Comparison of ENCODE assay signal across 10 mouse cellular contexts in genomic region chr9:123258796-123259195, GRCm38 (mm10). TPM values are rescaled to one million over a fixed set of nuclear protein-coding genes. Genes with fewer than 3 reads are reported as not detected.
A peak's percentile ranks its signal among the peaks of the same experiment; 100 is the strongest.
DNase-seq lines count a peak whose midpoint lies in the region; ATAC-seq and TF ChIP-seq lines count a peak whose summit lies in the region.
"Had no signal": no experiment of that assay in that cellular context is flagged by ENCODE, and none has a peak within 500 bp of the region (broad histone marks: within the 10 kb centered on the region; RNA-seq: fewer than 3 reads in every experiment).

No protein-coding gene starts in this region.

- no peaks in the 10 kb centered on the region for H3K9me3 ChIP-seq in lung, postnatal 0 days (ENCODE audit: low read length)
- H3K9me3 ChIP-seq in limb, embryonic 14.5 days (ENCODE audit: control insufficient read depth, low read length), result no peaks in the 10 kb centered on the region
- H3K9me3 ChIP-seq in stomach, embryonic 16.5 days (replicated peaks; ENCODE audit: control insufficient read depth, low read length), result no peaks in the 10 kb centered on the region
- H3K9me3 ChIP-seq: liver, embryonic 15.5 days had no signal

- no peak for TF ChIP-seq EP300 in lung, postnatal 0 days (IDR thresholded peaks at IDR 0.05)

- no peaks in the 10 kb centered on the region for H3K27me3 ChIP-seq in cerebellum, adult 2 months (ENCODE audit: control insufficient read depth, insufficient read depth, low read length)
- no peaks in the 10 kb centered on the region for H3K27me3 ChIP-seq in lung, postnatal 0 days (replicated peaks; ENCODE audit: insufficient read depth, low read length)
- peaks cover 19% of the 10 kb centered on the region for H3K27me3 ChIP-seq in limb, embryonic 14.5 days (ENCODE audit: control insufficient read depth, insufficient read depth, low read length)
- H3K27me3 ChIP-seq in stomach, embryonic 16.5 days (ENCODE audit: control insufficient read depth, insufficient read depth, low read length), result no peaks in the 10 kb centered on the region; the same call in 1 of the 2 replicates

- 19% methylated on average over 10 of the region's 10 CpGs for WGBS in cerebellum, adult 2 months
- WGBS in lung, postnatal 0 days, result 37% methylated on average over 10 of the region's 10 CpGs
- WGBS in limb, embryonic 14.5 days, result 30% methylated on average over 10 of the region's 10 CpGs
- 17% methylated on average over 10 of the region's 10 CpGs for WGBS in stomach, embryonic 16.5 days

- H3K36me3 ChIP-seq in lung, postnatal 0 days (ENCODE audit: insufficient read depth, low read length), result no peaks in the 10 kb centered on the region
- no peaks in the 10 kb centered on the region for H3K36me3 ChIP-seq in limb, embryonic 14.5 days (ENCODE audit: control insufficient read depth, insufficient read depth, low read length)
- no peaks in the 10 kb centered on the region for H3K36me3 ChIP-seq in stomach, embryonic 16.5 days (ENCODE audit: control insufficient read depth, insufficient read depth, low read length)
- H3K36me3 ChIP-seq: liver, embryonic 15.5 days had no signal

- no peak for TF ChIP-seq POLR2A in cerebellum, adult 2 months (IDR thresholded peaks at IDR 0.05; ENCODE audit: borderline replicate concordance, insufficient read depth, low read length)
- no peak for TF ChIP-seq POLR2A in limb, embryonic 14.5 days (IDR thresholded peaks at IDR 0.05; ENCODE audit: borderline replicate concordance, extremely low read depth, insufficient read depth, insufficient read length)

- no peak overlapping the region for H3K27ac ChIP-seq in cerebellum, adult 2 months (ENCODE audit: insufficient read depth, low read length)
- H3K27ac ChIP-seq in lung, postnatal 0 days (ENCODE audit: low read length), result no peak overlapping the region
- no peak overlapping the region for H3K27ac ChIP-seq in limb, embryonic 14.5 days (replicated peaks; ENCODE audit: low read depth, low read length)
- H3K27ac ChIP-seq in stomach, embryonic 16.5 days (ENCODE audit: low read length), result no peak overlapping the region
- H3K27ac ChIP-seq: liver, embryonic 15.5 days had no signal

- no peak overlapping the region for H3K4me3 ChIP-seq in cerebellum, adult 2 months (replicated peaks; ENCODE audit: insufficient read depth, low read depth, low read length)
- H3K4me3 ChIP-seq in lung, postnatal 0 days (ENCODE audit: low read depth, low read length), result no peak overlapping the region
- peak overlapping the region; percentile 74 for H3K4me3 ChIP-seq in limb, embryonic 14.5 days (replicated peaks; ENCODE audit: low read length)
- H3K4me3 ChIP-seq in stomach, embryonic 16.5 days (replicated peaks; ENCODE audit: low read length), result peak overlapping the region; percentile 83

- no peak for TF ChIP-seq CTCF in cerebellum, adult 2 months (IDR thresholded peaks at IDR 0.05; ENCODE audit: borderline replicate concordance, insufficient read depth, low read depth, low read length)
- TF ChIP-seq CTCF in lung, postnatal 0 days (IDR thresholded peaks at IDR 0.05), result no peak

- DNase-seq in cerebellum, adult 2 months, result peak; percentile 11 to 27
- no peak for DNase-seq in cerebellum, adult 11-12 months
- DNase-seq in lung, postnatal 0 days (ENCODE audit: low spot score), result no peak
- DNase-seq in lung, postnatal 4 days, result no peak
- no peak for DNase-seq in limb, embryonic 14.5 days (ENCODE audit: low spot score)
- DNase-seq in spleen, postnatal 14 days (ENCODE audit: low spot score in 2 of 2), result no peak
- DNase-seq in spleen, postnatal 10 days (ENCODE audit: low spot score in 2 of 2), result no peak
- DNase-seq: embryo, embryonic 11 days had no signal

- H3K4me1 ChIP-seq in cerebellum, adult 2 months (ENCODE audit: control insufficient read depth, insufficient read depth, low read length), result no peaks in the 10 kb centered on the region
- H3K4me1 ChIP-seq in lung, postnatal 0 days (ENCODE audit: insufficient read depth, low read depth, low read length), result 0 out of 2 replicates have a peak, but pooled peaks cover 3% of the 10 kb centered on the region
- H3K4me1 ChIP-seq in limb, embryonic 14.5 days (ENCODE audit: control insufficient read depth, insufficient read depth, low read length), result no peaks in the 10 kb centered on the region
- H3K4me1 ChIP-seq in stomach, embryonic 16.5 days (ENCODE audit: control insufficient read depth, insufficient read depth, low read length), result 0 out of 2 replicates have a peak, but pooled peaks cover 6% of the 10 kb centered on the region

- H3K9ac ChIP-seq in lung, postnatal 0 days (replicated peaks; ENCODE audit: low read depth), result no peak overlapping the region
- H3K9ac ChIP-seq in limb, embryonic 14.5 days (ENCODE audit: low read depth, low read length, severe bottlenecking), result no peak overlapping the region
- H3K9ac ChIP-seq in stomach, embryonic 16.5 days (ENCODE audit: low read length), result no peak overlapping the region; the same call in 1 of the 2 replicates

- peak overlapping the region; percentile 98; the same call in 1 of the 2 replicates for H3K4me2 ChIP-seq in lung, postnatal 0 days (replicated peaks; ENCODE audit: low read depth, low read length)
- peak overlapping the region; percentile 94 for H3K4me2 ChIP-seq in limb, embryonic 14.5 days (replicated peaks; ENCODE audit: low read depth, low read length, severe bottlenecking)
- peak overlapping the region; percentile 96 for H3K4me2 ChIP-seq in stomach, embryonic 16.5 days (ENCODE audit: low read depth, low read length)

- ATAC-seq in lung, postnatal 0 days, result no peak
- no peak for ATAC-seq in limb, embryonic 14.5 days (ENCODE audit: low FRiP score, low read depth)
- no peak for ATAC-seq in stomach, embryonic 16.5 days (ENCODE audit: insufficient read depth, low FRiP score)

RNA-seq across cellular contexts. Expression of gene Tmem158, which starts 1.8 kb away (rescaled TPM):
- polyA plus RNA-seq in cerebellum, adult 2 months (2012; rRNA removed), result 12.8 and 14.5 TPM in 2 replicates
- polyA plus RNA-seq in lung, postnatal 0 days (2015; fragmentation: Nextera tagmentation; extraction: Ambion mirVana), result 16.0 and 17.5 TPM in 2 replicates
- polyA plus RNA-seq in limb, embryonic 14.5 days (2012; rRNA removed), result 32.0 and 54.9 TPM in 2 replicates
- polyA plus RNA-seq in limb, embryonic 14.5 days (2014; fragmentation: Nextera tagmentation; extraction: Ambion mirVana), result 19.6 and 24.0 TPM in 2 replicates
- polyA plus RNA-seq in stomach, embryonic 16.5 days (2015; fragmentation: Nextera tagmentation; extraction: Ambion mirVana), result 4.1 and 4.4 TPM in 2 replicates

RNA-seq across cellular contexts. Expression of gene Cdcp1, which starts 43.0 kb away (rescaled TPM):
- polyA plus RNA-seq in cerebellum, adult 2 months (2012; rRNA removed), result 0.05 and 0.06 TPM in 2 replicates
- 9.8 and 10.9 TPM in 2 replicates for polyA plus RNA-seq in lung, postnatal 0 days (2015; fragmentation: Nextera tagmentation; extraction: Ambion mirVana)
- 6.1 and 7.1 TPM in 2 replicates for polyA plus RNA-seq in limb, embryonic 14.5 days (2012; rRNA removed)
- polyA plus RNA-seq in limb, embryonic 14.5 days (2014; fragmentation: Nextera tagmentation; extraction: Ambion mirVana), result 9.1 and 9.3 TPM in 2 replicates
- 14.5 and 18.6 TPM in 2 replicates for polyA plus RNA-seq in stomach, embryonic 16.5 days (2015; fragmentation: Nextera tagmentation; extraction: Ambion mirVana)

Comparison
In these comparisons a context has a peak if more than half of its experiments do, and no peak if none do; other contexts are left out.
1. DNase-seq: peak in cerebellum, adult 2 months (2 of 2); none in cerebellum, adult 11-12 months (single experiment), lung, postnatal 0 days (single experiment), lung, postnatal 4 days (0 of 2), limb, embryonic 14.5 days (single experiment), spleen, postnatal 14 days (0 of 2) and spleen, postnatal 10 days (0 of 2).
2. H3K4me3 ChIP-seq: peak in limb, embryonic 14.5 days (single experiment) and stomach, embryonic 16.5 days (single experiment); none in cerebellum, adult 2 months (single experiment) and lung, postnatal 0 days (single experiment).
3. Peak in every context shown above with its lines, with median percentiles within 50 percentile points of each other: H3K4me2 ChIP-seq.